Mouse (Mus musculus) CH12.LX (cell line): ENCODE measurements around the gene Ogfod2.

ENCODE experiments used
- BHLHE40 ChIP-seq: IDR thresholded peaks from 2 replicates; pipeline ENCODE4 v1.6.1; 2011; ENCODE audit warnings: mild to moderate bottlenecking, low read depth, low read length, improper control_type of control experiment
- CTCF ChIP-seq, 2 experiments: IDR thresholded peaks in 1 of 2; conservative IDR thresholded peaks in 1 of 2; 2 replicates each; pipeline ENCODE4 v1.5.1; 2011 to 2012; ENCODE audit warnings: low read depth in 2 of 2, low read length in 2 of 2, improper control_type of control experiment in 1 of 2, inconsistent platforms in 1 of 2, mild to moderate bottlenecking in 1 of 2, moderate library complexity in 1 of 2
- HCFC1 ChIP-seq: IDR thresholded peaks from 2 replicates; pipeline ENCODE4 v1.6.1; 2012; ENCODE audit warnings: low read depth, mild to moderate bottlenecking, inconsistent platforms, low read length, improper control_type of control experiment
- KAT2A ChIP-seq: IDR thresholded peaks from 2 replicates; pipeline ENCODE4 v1.6.1; 2012; ENCODE audit warnings: low read length, improper control_type of control experiment, inconsistent platforms; ENCODE audit not compliant: insufficient replicate concordance

DNA sequence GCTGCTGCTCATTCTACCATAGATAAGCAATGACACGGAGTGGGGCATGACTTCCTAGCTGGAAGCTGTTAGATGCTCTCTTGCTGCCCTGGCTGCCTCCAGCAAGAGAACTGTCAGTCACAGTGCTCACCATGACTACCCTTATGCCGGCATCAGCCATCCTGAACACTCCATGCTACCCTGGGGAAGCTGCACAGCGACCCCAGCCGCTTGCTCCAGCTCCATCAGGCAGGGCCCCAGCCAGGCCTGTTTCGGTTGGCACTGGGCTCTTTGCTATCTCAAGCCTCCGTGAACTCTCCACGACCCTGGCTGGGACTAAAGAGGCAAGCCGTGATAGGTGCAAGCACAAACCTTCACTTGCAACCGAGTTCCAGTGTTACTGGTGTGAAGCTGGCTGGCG is 49.7 kb downstream of the Ogfod2 start:
- TF ChIP-seq CTCF (conservative IDR thresholded peaks at IDR 0.05 in 1 of 2, IDR thresholded peaks at IDR 0.05 in 1 of 2; ENCODE audit: low read depth in 2 of 2, low read length in 2 of 2) (no peak), HCFC1 (no peak), KAT2A (no peak), BHLHE40 (no peak)
